Mouse (Mus musculus) thymus, postnatal 4 days (tissue): Measurements from ENCODE around the gene Kat6b.
"Not testable (repeated sequence)": the region's sequence is repeated elsewhere in the genome, so short reads cannot be mapped to it uniquely, and the experiment has no call there.

Experiments used
- DNase-seq: peaks from one replicate; pipeline ENCODE4 v3.0.0; 2021

Kat6b gene

GRCm38 (mm10) chr14:21485961-21486520 is 4.8 kb downstream of the Kat6b start:
- DNase-seq = no peak

GRCm38 (mm10) chr14:21487135-21487534 is 5.9 kb downstream of the Kat6b start:
- not testable (repeated sequence) for DNase-seq

GRCm38 (mm10) chr14:21488426-21489115 is 7.3 kb downstream of the Kat6b start:
- not testable (repeated sequence) for DNase-seq

GRCm38 (mm10) chr14:21489116-21489485 is 7.9 kb downstream of the Kat6b start:
- no peak for DNase-seq

GRCm38 (mm10) chr14:21490141-21490540 is 8.9 kb downstream of the Kat6b start:
- DNase-seq = no peak

GRCm38 (mm10) chr14:21498361-21498996 is 17.2 kb downstream of the Kat6b start:
- DNase-seq = peak; percentile 16

GRCm38 (mm10) chr14:21499011-21499581 is 17.9 kb downstream of the Kat6b start:
- peak; percentile 74 for DNase-seq

- DNase-seq = peak; percentile 86
These were observed 18.5 kb downstream of the Kat6b start for GRCm38 (mm10) chr14:21499631-21500153.

- DNase-seq = peak; percentile 99
These were observed 19.2 kb downstream of the Kat6b start for GRCm38 (mm10) chr14:21500154-21501047.

GRCm38 (mm10) chr14:21501048-21501657 is 19.9 kb downstream of the Kat6b start:
- DNase-seq = peak; percentile 94

GRCm38 (mm10) chr14:21505036-21505435 is 23.8 kb downstream of the Kat6b start:
- no peak for DNase-seq

GRCm38 (mm10) chr14:21507046-21507445 is 25.8 kb downstream of the Kat6b start:
- DNase-seq = no peak

- no peak for DNase-seq
These were observed 28.1 kb downstream of the Kat6b start for GRCm38 (mm10) chr14:21509111-21509905.

GRCm38 (mm10) chr14:21511438-21511837 is 30.2 kb downstream of the Kat6b start:
- no peak for DNase-seq

GRCm38 (mm10) chr14:21515505-21515904 is 34.3 kb downstream of the Kat6b start:
- DNase-seq = no peak

- no peak for DNase-seq
These were observed 38.1 kb downstream of the Kat6b start for GRCm38 (mm10) chr14:21519307-21519706.

GRCm38 (mm10) chr14:21520496-21520895 is 39.3 kb downstream of the Kat6b start:
- no peak for DNase-seq

- DNase-seq = not testable (repeated sequence)
These were observed 40.3 kb downstream of the Kat6b start for GRCm38 (mm10) chr14:21521496-21521895.

GRCm38 (mm10) chr14:21522312-21522978 is 41.2 kb downstream of the Kat6b start:
- DNase-seq = no peak

- peak; percentile 66 for DNase-seq
These were observed 42.0 kb downstream of the Kat6b start for GRCm38 (mm10) chr14:21523234-21523633.
